Mouse (Mus musculus) forebrain, embryonic 10.5 days (tissue): ENCODE results near the gene Slc12a4. TPM values are rescaled to one million over a fixed set of nuclear protein-coding genes. Genes with fewer than 3 reads are reported as not detected.

ENCODE experiments used
- DNase-seq: peaks from one replicate; pipeline ENCODE4 v3.0.0-alpha.2; 2017; ENCODE audit warnings: low spot score; ENCODE audit errors: extremely low spot score
- H3K27ac ChIP-seq: fragments of 300-500 bp; sonication (generic); 2 replicates; pipeline ENCODE4 v1.5.1; 2016; ENCODE audit warnings: mild to moderate bottlenecking
- H3K27me3 ChIP-seq: fragments of 300-500 bp; sonication (generic); 2 replicates; pipeline ENCODE4 v1.6.1; 2016; ENCODE audit warnings: mild to moderate bottlenecking; ENCODE audit not compliant: poor library complexity, severe bottlenecking
- H3K36me3 ChIP-seq: fragments of 300-500 bp; sonication (generic); replicated peaks from 2 replicates; pipeline ENCODE4 v1.6.1; 2016; ENCODE audit warnings: mild to moderate bottlenecking, moderate library complexity
- H3K4me1 ChIP-seq: fragments of 300-500 bp; sonication (generic); 2 replicates; pipeline ENCODE4 v1.6.1; 2016
- H3K4me3 ChIP-seq: fragments of 300-500 bp; sonication (generic); 2 replicates; pipeline ENCODE4 v1.5.1; 2016; ENCODE audit warnings: mild to moderate bottlenecking, moderate library complexity
- H3K9me3 ChIP-seq: fragments of 300-500 bp; sonication (generic); 2 replicates; pipeline ENCODE4 v1.6.1; 2016; ENCODE audit warnings: mild to moderate bottlenecking, moderate library complexity
- WGBS: fragments of 180-500 bp; shearing (Covaris S2); methylation state at CpG from one replicate; pipeline ENCODE4 v1.1.7; 2016; 5-methylcytosine and 5-hydroxymethylcytosine counted together
- polyA plus RNA-seq: library from polyadenylated mRNA; unstranded; fragments of >200 nt; fragmentation: Nextera tagmentation; extraction: Ambion mirVana; gene quantifications from 2 replicates; pipeline ENCODE4 v1.2.1, GENCODE M21; 2016

The Slc12a4 gene
- polyA plus RNA-seq, 1 experiment from 2014 or later = 14.9 TPM

DNA sequence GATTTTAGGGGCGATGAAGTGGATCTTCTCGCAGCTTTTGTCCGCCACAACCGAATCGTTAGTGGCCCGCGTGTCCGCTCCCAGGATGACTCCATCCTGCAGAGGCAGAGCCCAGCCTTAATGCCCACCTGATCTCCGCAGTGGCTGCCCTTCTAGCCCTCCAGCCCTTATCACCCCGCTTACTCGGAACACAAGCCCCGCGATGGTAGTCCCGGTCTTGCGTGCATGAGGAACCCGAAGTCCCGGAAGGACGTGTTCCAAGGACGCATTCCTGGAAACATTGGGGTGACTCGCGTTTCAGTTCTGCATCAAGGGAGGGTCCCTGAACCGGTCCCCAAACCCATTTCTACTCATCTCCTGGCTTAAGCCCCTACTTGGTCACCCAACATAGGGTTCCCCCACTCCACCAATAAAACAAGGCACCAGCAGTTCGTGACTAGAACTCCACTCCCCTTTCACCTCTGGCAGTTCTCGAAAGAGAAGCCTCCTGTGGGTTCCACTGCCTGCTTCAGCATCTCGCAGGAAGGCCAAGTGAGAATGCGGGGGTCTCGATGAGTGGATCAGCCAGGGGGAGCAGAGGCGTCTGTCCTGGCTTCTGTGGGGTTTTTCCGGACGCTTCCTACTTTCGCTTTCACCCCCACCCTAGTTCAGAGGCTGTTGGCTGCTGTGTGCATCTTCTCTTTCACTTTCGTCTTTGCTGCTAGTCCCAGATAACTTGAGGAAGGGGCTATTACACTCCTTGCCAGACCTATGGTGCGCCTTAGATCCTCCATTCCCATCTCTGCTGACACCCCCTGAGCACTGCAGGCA lies 28.2 kb downstream of the Slc12a4 start:
- Histone ChIP-seq H3K4me3 (peak overlapping the region; percentile 85), H3K27ac (peak overlapping the region; percentile 90), H3K36me3 (peaks cover 17% of the 10 kb centered on the region), H3K4me1 (peaks cover 23% of the 10 kb centered on the region), H3K27me3 (no peaks in the 10 kb centered on the region), H3K9me3 (no peaks in the 10 kb centered on the region)
- 3% methylated on average over 33 of the region's 33 CpGs for WGBS
- peak; percentile 46 for DNase-seq

DNA sequence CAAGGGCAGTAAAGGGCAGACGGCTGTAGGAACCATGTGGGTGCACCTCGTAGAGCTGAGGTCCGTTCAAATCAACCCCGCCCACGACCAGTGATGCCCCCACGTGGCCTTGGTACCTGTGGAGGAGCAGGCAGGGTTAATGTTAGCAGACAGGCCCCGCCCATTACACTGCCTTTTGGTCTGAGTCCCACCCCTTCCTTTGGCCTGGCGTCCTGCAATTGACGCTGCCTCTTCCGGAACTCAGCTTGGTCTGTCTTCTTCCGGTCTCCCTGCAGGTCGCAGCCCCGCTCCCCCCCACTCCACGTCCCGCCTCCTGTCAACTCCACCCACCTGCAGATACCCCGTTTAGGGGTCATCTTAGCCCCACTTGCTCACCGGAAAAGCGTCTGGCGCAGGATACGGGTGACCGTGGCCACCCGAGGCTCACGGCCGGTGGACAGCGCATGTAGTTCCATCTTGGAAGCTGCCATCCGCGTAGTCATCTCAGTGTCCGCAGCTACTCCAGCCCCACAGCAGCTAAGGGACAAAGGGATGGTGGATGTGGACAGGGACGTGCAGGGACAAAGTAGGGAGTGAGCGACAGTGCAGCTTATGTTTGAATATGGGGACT lies 28.9 kb downstream of the Slc12a4 start:
- peaks cover 25% of the 10 kb centered on the region for H3K36me3 ChIP-seq
- under 1% methylated on average over 30 of the region's 30 CpGs for WGBS
- peak; percentile 90 for DNase-seq

DNA sequence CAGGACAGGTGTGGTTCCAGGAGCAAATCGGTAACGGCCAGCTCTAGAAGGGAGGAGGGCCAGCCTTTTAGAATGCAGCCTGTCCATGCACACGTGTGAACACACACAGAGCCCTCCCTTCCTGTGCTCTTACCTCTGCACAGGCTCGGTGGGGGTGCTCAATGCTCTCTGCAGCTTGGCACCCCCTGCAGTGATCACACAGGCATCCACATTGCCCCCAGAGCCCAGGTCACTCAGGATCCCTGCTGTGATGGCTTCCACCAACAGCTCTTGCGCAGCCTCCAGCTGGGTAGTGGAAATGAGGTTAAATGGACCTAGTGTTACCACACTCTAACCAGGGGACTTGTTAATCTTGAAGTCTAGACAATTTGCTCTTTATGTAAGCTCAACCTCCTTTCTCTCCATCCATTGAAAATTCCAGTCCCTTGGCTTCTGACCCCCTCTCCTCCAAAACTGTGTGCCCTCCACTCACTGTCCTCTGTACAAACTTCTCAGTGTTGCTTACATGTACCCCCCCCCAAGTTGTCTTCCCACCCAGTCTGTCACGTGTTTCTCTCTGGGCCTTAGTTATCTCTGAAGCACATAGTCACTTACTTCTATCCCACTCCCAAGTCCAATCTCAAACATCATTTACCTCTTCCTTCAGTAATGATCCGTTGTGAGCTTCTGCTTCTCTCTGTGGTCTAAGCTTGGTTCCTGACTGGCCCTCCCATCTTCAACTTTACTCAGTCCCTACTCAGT lies 29.9 kb downstream of the Slc12a4 start:
- peaks cover 25% of the 10 kb centered on the region for H3K36me3 ChIP-seq
- H3K9me3 ChIP-seq = no peaks in the 10 kb centered on the region
- peak overlapping the region; percentile 90 for H3K27ac ChIP-seq
- H3K27me3 ChIP-seq = no peaks in the 10 kb centered on the region
- 31% methylated on average over 7 of the region's 7 CpGs for WGBS
- peak overlapping the region; percentile 85 for H3K4me3 ChIP-seq
- peaks cover 24% of the 10 kb centered on the region for H3K4me1 ChIP-seq
- DNase-seq = no peak

More for the DNA sequence above, 28.9 kb downstream of the Slc12a4 start:
- no peaks in the 10 kb centered on the region for H3K9me3 ChIP-seq
- peaks cover 23% of the 10 kb centered on the region for H3K4me1 ChIP-seq
- H3K27me3 ChIP-seq = no peaks in the 10 kb centered on the region
- peak overlapping the region; percentile 90 for H3K27ac ChIP-seq
- H3K4me3 ChIP-seq = peak overlapping the region; percentile 85

DNA sequence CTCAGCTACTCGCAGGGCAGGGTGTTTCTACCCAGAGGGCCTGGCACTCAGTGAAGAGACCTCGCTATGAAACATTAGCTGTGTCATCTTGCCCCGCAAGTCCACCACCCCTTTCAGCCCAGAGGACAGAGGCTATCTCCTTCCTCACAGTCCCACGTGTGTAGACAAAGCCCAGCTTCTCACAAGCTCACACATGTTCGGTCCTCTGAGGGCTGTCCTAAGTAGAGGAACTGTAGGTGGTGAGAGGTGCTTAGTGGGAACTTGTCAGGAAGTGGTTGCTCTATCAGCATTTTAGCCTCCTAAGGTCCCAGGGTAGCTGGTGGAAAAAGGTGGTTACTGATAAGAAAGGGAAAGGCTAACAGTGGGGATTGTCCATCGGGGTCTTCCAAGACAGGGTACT lies 30.8 kb downstream of the Slc12a4 start:
- DNase-seq = no peak
- H3K27me3 ChIP-seq = no peaks in the 10 kb centered on the region
- no peak overlapping the region for H3K4me3 ChIP-seq
- H3K27ac ChIP-seq = no peak overlapping the region
- H3K36me3 ChIP-seq = peaks cover 32% of the 10 kb centered on the region
- WGBS = 89% methylated on average over 6 of the region's 6 CpGs
- peaks cover 34% of the 10 kb centered on the region for H3K4me1 ChIP-seq
- no peaks in the 10 kb centered on the region for H3K9me3 ChIP-seq

DNA sequence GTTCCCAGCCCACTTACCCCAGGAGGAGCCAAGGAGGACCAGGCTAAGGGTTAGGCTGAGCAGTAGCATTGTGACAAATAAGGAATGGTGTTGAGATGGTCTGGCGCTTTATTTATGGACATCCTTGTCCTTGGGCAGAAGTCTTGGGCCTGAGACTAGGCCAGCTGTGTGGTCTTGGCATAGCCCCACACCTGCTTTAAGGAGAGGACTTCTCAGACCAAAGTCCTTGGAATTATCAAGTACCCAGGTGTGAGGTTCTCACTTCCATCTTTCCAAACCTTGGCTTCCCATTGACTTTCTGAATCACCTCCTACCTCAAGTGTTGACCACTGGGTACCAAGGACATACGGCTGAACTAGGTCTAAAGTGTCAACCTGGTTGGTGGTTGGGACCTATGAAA lies 32.1 kb downstream of the Slc12a4 start, which contains the start of gene Ctrl:
Ctrl (minus strand) TSS at position 101 of the 400 bp plus-strand sequence.
- H3K4me3 ChIP-seq = no peak within 1 kb of the TSS

DNA sequence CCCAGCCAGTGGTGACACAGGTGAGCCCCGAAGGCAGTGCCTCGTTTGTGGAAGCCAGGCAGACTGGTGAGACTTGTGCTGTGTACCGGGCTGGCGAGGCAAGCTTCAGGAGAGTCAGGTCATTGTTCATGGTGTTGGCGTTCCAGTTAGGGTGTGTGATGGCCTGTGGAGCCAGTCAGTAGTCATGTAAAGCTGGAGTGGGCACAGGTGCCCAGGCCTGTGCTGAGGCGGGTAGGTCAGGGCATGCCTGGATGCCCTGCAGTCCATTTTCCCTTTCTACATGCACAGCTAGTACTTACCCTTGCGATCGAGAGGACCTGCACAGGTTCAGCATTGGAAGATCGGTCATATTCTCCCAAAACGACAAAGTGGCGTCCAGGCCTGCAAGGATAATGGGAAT lies 33.4 kb downstream of the Slc12a4 start:
- Histone ChIP-seq H3K27ac (no peak overlapping the region), H3K9me3 (no peaks in the 10 kb centered on the region), H3K36me3 (peaks cover 40% of the 10 kb centered on the region), H3K27me3 (no peaks in the 10 kb centered on the region), H3K4me1 (peaks cover 26% of the 10 kb centered on the region), H3K4me3 (no peak overlapping the region)
- DNase-seq = no peak
- 93% methylated on average over 11 of the region's 11 CpGs for WGBS

More for the DNA sequence above, 32.1 kb downstream of the Slc12a4 start, which contains the start of gene Ctrl:
- DNase-seq = no peak
- Histone ChIP-seq H3K27me3 (no peaks in the 10 kb centered on the region), H3K4me1 (peaks cover 35% of the 10 kb centered on the region), H3K36me3 (peaks cover 40% of the 10 kb centered on the region), H3K9me3 (no peaks in the 10 kb centered on the region), H3K27ac (no peak within 1 kb of the TSS)
- 87% methylated on average over 2 of the region's 2 CpGs for WGBS

DNA sequence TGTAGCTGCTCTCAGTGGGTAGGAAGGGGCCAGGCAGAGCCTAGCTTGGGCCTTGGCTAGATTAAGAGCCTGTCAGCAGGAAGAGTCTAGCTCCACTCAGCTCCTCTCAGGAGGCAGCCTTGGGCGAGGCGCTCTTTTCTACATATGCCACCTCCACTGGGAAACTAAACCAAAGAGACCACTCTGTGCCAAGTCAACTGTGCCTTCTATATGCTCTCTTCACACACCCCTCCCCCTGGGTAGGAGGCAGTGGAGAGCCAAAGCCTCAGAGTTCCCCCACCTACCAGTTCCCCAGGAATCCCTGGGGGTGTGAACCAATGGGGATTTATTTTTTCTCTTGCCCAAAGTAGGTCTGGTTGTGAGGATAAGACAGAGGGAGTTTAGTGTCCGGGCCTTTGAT lies 34.6 kb downstream of the Slc12a4 start:
- DNase-seq = no peak
- Histone ChIP-seq H3K4me1 (peaks cover 24% of the 10 kb centered on the region), H3K9me3 (no peaks in the 10 kb centered on the region), H3K27ac (no peak overlapping the region), H3K36me3 (peaks cover 40% of the 10 kb centered on the region), H3K4me3 (no peak overlapping the region), H3K27me3 (no peaks in the 10 kb centered on the region)
- WGBS = 88% methylated on average over 3 of the region's 3 CpGs

DNA sequence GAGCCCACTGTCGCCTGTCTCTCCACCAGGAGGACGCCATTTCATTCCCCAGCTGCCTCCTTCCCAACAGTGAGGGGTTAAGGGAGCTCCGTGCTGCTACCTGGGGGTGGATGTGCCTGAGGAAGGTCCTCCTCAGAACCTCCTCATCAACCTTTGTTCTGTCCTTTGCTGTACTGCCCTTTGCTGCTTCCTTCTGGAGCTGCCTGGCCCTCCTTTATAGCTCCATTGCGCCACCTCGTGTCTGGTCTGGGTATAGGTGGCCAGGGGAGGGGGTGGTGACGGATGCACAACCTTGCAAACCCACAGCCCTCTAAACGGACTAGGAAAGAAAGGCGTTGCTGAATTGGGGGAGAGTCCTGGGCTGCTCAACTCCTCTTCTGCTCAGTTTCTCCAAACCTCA lies 35.3 kb downstream of the Slc12a4 start:
- Histone ChIP-seq H3K4me1 (peaks cover 24% of the 10 kb centered on the region), H3K9me3 (no peaks in the 10 kb centered on the region), H3K27ac (peak overlapping the region; percentile 82), H3K36me3 (peaks cover 40% of the 10 kb centered on the region), H3K27me3 (no peaks in the 10 kb centered on the region), H3K4me3 (no peak overlapping the region)
- WGBS = 14% methylated on average over 8 of the region's 8 CpGs
- peak; percentile 83 for DNase-seq

DNA sequence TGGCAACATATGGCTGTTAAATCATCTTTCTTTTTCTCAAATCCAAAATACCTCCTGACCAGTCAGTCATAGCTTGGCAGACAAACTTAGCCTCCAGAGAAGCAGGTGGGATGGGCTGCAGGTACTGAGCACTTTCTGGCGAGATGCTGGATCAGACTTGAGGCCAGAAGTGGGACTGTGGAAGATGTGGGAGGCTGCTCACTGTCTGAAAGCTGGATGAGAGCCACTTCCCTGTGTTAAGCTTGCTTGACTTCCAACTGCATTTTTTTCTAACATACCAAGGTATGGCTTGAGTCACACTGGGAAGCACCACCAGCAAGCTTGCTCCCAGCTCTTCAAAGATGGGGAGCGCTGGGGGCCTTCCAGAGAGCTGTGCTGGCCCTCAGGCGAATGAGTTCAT lies 40.8 kb downstream of the Slc12a4 start:
- no peak overlapping the region for H3K4me3 ChIP-seq
- WGBS = 75% methylated on average over 3 of the region's 3 CpGs
- no peak for DNase-seq
- no peaks in the 10 kb centered on the region for H3K9me3 ChIP-seq
- no peaks in the 10 kb centered on the region for H3K27me3 ChIP-seq
- no peak overlapping the region for H3K27ac ChIP-seq
- H3K4me1 ChIP-seq = peaks cover 18% of the 10 kb centered on the region
- H3K36me3 ChIP-seq = peaks cover 17% of the 10 kb centered on the region

DNA sequence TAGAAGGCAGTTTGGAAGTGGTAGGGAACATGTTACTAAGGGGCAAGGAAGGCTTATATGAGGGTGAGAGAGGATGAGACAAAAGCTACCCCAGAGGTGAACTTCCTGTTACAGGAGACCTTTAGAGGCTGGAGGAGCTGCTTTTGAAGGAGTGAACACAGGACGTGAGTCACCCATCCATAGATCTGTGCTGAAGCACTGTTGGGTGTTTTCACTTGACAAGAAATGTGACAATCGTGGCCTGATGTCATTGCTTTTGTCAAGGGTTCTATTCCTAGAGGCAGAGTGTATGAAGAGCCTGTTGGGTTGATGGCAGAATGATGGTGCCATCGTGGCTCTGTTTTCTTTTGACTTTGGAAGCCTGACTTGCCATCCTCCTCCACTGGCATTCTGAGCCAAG lies 46.5 kb downstream of the Slc12a4 start:
- no peak overlapping the region for H3K4me3 ChIP-seq
- H3K27ac ChIP-seq = no peak overlapping the region
- H3K4me1 ChIP-seq = no peaks in the 10 kb centered on the region
- H3K36me3 ChIP-seq = peaks cover 40% of the 10 kb centered on the region
- no peaks in the 10 kb centered on the region for H3K9me3 ChIP-seq
- 96% methylated on average over 3 of the region's 3 CpGs for WGBS
- DNase-seq = no peak
- H3K27me3 ChIP-seq = no peaks in the 10 kb centered on the region

DNA sequence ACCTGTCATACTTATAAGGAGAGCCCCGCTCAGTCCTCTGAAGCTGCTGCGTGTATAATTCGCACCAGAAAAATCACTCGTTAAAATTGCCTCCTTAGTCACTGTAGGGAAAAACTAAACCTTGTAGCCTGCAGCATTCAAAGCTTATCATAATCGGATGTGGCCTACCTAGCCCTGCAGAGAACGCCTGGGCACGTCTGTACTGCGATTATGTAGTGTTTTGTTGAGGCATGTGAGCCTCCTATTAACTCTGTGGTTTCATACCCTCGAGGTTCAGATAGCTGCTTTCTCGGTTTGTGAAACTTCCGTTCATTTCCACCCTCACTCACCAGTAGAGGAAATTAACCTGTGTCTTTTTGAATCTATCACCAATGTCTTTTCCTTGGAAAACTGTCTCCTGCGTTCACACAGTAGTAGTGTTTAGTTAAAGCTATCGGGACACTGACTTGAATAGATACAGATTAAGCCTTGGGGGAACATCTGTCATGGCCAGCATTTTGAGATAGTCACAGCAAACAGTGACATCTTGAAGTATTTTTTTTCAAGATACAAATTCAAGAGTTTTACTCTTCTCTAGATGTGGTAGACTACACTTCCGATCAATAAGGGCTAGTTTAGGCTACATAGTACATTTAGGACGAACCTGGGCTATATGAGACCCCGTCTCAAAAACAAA lies 64.8 kb downstream of the Slc12a4 start:
- Histone ChIP-seq H3K4me1 (peaks cover 13% of the 10 kb centered on the region), H3K36me3 (0 out of 2 replicates have a peak, but pooled peaks cover 2% of the 10 kb centered on the region), H3K4me3 (peak overlapping the region; percentile 78), H3K9me3 (no peaks in the 10 kb centered on the region), H3K27ac (peak overlapping the region; percentile 93), H3K27me3 (no peaks in the 10 kb centered on the region)
- 41% methylated on average over 16 of the region's 16 CpGs for WGBS
- no peak for DNase-seq

DNA sequence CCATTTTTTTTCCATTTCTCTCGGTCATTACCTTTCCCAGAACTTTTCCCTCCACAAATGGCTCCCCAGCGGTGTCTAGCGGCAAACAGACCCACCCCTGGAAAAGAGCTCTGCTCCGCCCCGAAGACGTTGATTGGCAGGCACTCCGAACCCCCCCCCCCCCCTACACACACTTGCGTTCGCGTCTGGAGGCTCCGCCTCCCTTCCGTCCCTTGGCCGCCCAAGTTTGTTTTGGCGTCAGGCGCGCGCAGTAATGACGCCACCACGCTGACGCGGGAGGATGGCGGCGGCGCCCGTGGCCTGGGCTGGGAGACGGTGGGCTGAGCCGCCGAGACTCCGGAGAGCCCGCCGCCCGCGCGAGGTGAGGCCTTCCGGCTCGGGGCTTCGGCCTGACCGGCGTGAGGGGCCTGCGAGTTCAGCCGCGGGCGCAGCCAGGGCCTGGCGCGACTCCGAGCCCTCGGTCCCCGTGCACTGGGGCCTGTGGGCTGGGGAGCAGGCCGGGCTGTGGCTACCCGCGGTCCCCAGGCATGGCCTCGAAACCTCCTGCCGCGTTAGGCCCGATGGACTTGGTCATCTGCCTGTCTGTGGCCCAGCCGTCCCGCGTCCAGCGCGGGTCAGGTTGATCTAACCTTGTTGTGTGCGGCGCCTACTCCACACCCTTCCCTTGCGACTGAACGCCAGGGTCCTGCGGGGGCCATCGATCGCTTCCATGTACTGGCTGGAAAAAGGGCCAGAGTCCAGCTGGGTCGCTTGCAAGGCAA lies 65.5 kb downstream of the Slc12a4 start, which contains the start of gene Pskh1:
Pskh1 (plus strand) TSS at position 262 of the 761 bp plus-strand sequence.
- Histone ChIP-seq H3K9me3 (no peaks in the 10 kb centered on the region), H3K4me3 (peak within 1 kb of the TSS; percentile 78), H3K36me3 (0 out of 2 replicates have a peak, but pooled peaks cover 2% of the 10 kb centered on the region), H3K4me1 (peaks cover 13% of the 10 kb centered on the region), H3K27ac (peak within 1 kb of the TSS; percentile 93), H3K27me3 (no peaks in the 10 kb centered on the region)
- peak; percentile 93 for DNase-seq
- WGBS = under 1% methylated on average over 68 of the region's 68 CpGs
